Mouse (Mus musculus) left cerebral cortex, adult 18-20 months (tissue): ENCODE measurements around the gene Tgfb2. TPM values are rescaled to one million over a fixed set of nuclear protein-coding genes. Genes with fewer than 3 reads are reported as not detected.

Experiments
- DNase-seq, 2 experiments: peaks; one replicate each; pipeline ENCODE4 v3.0.0; 2021 to 2022; ENCODE audit warnings: low spot score in 2 of 2, mixed read lengths in 1 of 2
- total RNA-seq, 2 experiments: library from RNA; stranded (reverse); gene quantifications; 2 replicates each; pipeline ENCODE4 v1.2.3; 2021

The Tgfb2 gene
- total RNA-seq, 2 experiments from 2014 or later = 4.6 to 5.4 TPM

DNA sequence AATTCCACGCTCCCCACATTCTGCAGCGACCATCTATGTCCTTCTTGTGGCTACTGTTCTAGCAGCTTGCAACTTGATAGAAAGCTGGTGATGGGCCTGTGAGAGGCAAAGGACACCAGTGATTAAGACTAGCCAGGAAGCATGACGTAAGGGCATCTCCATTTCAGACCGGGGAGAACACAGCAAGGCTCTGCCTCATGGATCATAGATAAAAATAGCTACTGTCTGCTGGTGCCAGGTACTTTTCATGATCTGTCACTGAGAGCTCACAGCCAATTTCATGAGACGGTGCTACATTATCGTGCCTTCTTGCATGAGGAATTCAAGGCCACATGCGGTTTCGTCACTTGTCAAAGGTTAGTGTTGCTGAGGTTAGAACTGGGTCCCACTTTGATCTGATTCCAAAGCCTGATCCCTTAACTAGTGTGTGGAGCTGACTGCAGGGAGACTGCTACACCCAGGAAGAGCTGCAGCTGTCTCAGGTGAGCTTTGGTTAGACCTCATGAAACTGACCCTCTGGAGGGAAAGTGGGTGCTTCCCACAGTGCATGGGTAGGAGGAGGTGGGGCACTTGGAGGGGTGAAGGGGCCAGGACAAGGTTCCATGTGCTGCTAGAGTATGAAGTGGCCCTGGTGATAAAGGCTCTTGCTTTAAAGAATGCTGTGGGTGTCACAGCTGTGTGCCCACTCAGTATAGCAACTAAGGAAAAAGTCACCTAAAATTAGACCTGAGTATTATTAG lies 118.6 kb downstream of the Tgfb2 start:
- DNase-seq = no peak

DNA sequence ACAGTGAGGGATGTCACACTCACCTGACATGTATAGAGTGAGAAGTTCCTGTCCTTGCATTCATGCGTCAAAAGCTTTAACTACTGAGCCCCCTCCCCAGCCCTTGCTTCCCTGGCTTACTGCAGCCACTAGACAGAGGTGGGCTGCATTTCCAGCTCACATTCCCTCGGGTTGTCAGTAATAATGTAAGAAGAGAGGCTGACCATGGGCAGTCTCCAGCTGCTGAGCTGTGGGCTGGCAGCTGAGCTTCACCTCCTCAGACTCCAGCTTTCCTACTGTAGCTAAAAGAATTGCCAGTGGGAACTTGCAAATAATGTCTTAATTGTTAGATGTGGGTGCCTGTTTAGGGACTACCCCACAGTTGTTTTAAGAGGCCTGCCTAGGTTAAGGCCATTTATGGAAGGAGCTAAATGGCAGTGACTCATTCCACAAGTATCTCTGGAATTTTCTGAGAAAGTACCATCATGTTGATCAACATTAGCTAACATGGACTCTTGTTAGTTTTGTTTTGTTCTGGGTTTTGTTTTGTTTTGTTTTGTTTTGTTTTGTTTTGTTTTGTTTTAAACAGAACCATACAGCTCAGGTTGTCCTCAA lies 120.1 kb downstream of the Tgfb2 start:
- DNase-seq = no peak

DNA sequence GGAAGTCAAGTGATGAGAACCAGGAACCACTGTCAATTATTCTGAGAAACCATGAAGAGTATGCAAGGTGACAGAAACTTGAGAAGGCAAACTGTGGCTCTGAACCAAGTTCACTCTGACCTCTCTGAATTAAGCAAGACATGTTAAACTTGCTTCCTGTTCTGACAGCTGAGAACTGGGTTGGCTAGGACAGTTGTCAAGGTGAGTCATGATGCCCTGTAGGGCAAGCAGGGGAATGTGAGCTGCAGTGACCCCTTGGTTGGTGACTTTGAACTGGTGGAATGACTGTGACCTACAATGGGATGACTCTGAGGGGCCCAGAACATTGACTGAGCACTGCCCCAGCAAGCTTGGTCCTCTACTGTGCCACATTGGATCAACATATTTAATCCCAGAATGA lies 121.9 kb downstream of the Tgfb2 start:
- DNase-seq = no peak

DNA sequence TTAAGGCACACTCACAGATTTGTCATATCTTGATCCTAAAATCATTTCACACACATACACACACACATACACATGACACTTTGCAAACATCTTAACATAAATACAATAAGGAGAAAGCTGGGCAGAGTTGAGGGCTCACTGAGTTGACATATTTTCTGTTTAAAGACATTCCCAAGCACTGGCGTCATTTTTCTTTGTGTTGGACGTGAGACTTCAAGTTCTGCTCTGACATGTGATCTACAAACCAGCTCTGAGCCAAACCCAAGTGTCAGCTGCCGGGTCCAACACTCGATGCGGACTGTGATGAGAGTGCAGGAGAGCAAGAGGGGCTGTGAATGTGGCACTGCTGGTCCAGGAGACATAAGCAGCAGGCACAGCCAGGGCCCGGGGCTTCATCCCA lies 123.7 kb downstream of the Tgfb2 start:
- no peak for DNase-seq

DNA sequence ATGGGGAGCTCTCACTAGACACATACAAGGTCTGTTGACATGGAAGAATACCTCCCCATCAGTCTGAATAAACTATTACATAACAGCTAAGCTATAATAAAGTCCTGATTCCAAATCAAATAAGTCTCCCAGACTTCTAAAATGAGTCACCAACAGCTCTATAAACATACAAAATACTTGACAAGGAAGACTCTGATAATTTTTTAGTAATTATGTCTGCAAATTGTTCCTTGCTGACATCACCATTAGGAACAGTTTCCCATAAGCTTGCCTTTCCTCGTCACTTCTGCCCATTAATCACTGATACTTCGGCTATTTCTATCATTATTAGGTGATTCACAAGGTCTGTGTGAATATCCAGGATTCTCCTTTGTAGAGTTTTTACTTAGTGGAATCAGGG lies 124.1 kb downstream of the Tgfb2 start:
- DNase-seq = no peak

DNA sequence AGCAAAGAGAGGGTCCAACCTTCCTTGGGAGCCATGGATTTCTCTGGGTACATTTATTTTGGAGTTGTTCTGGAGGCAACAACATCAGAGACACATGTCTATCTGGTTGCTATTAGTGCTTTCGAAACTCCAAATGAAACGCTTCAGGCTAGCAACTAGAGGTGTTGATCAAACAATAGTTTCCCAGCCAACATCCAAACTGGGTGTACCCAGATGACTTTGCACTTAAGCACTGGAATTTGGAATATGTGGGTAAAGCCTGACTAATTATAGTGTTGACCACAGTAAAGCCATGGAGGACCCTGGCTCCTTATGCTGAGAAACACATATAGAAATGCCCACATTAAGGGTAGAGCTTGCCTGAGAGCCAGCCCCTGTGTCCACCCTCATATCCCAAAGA lies 124.7 kb downstream of the Tgfb2 start:
- DNase-seq = no peak

DNA sequence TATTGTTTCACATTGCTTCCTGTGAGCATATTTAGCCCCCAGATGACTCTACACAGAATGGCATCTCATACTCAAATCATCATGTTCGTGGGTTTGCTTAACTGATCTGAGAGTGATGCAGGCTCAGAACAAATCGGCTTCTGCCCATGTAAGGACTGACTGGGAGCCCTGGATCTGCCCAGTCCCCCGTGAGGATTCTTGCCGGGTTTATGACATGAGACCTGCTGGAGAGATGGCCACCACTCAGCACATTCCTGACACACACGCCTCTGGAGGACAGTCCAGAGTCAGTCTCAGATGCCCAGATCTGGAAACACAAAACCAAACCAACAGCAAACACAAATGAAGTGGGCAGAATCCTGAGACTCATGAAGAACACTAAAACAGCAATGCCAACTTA lies 128.5 kb downstream of the Tgfb2 start:
- no peak for DNase-seq

DNA sequence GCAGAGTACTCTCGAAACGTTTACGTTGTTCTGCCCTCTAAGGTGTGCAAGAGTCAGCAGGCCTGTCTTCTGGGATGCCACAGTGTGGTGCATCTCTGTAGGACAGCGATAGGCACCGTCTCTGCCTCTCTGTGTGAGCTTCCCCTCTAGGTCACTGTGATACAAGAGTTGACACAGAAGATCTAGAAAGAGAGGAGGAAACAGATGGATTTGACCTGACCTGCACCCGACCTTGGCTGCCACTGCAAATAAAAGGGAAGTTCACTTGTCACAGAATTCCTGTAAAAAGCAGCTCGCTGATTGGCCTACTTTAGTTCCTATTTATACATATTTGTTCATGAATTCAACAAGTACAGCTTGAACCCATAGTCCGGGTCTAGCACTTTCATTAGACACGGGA lies 130.2 kb downstream of the Tgfb2 start:
- DNase-seq = no peak

DNA sequence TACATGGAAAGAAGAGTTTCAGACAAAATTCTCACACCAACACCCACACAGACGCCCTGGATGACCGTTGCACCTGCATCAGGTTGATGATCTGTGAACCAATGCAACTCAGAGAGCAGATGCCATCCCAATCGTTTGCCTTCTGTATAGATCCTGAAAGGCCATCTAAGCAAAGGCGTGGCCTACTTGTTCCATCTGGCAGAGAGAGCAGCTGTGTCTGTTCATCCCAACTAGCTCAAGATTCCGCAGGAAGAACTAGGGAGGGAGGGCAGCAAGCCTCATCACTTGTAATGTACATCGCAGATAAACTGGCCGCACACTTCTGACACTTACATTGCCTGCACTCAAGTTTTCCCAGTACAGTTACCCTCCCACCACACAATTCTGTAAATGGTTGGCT lies 130.7 kb downstream of the Tgfb2 start:
- no peak for DNase-seq

Other genes with a start within 250 kb of the Tgfb2 start
- gene Rrp15, start 43.4 kb upstream of the Tgfb2 start, total RNA-seq = 10 to 100 TPM; 12.9 to 13.3 TPM